Mouse (Mus musculus): Measurements from ENCODE around the gene Cyth2. TPM values are rescaled to one million over a fixed set of nuclear protein-coding genes. Genes with fewer than 3 reads are reported as not detected.

The Cyth2 gene
- 158 and 167 TPM in 2 replicates for polyA plus RNA-seq (2012; rRNA removed)

- peak; percentile 100 for DNase-seq (ENCODE audit: extremely low spot score in 1 of 2, low spot score in 1 of 2)
Measured at GRCm38 (mm10) chr7:45813787-45814779, at the start of gene Cyth2. Gene Cyth2 (minus strand): TSS chr7:45814581.

GRCm38 (mm10) chr7:45862804-45863203 is 48.4 kb upstream of the Cyth2 start:
- no peak for DNase-seq (ENCODE audit: extremely low spot score in 1 of 2, low spot score in 1 of 2)

GRCm38 (mm10) chr7:45859008-45859407 is 44.6 kb upstream of the Cyth2 start:
- DNase-seq (ENCODE audit: extremely low spot score in 1 of 2, low spot score in 1 of 2): no peak

- no peak for DNase-seq (ENCODE audit: extremely low spot score in 1 of 2, low spot score in 1 of 2)
Measured at GRCm38 (mm10) chr7:45856950-45857901, 42.8 kb upstream of the Cyth2 start.

GRCm38 (mm10) chr7:45853089-45853488 is 38.7 kb upstream of the Cyth2 start:
- DNase-seq (ENCODE audit: extremely low spot score in 1 of 2, low spot score in 1 of 2): no peak

GRCm38 (mm10) chr7:45850661-45851060 is 36.3 kb upstream of the Cyth2 start:
- DNase-seq (ENCODE audit: extremely low spot score in 1 of 2, low spot score in 1 of 2): no peak

- no peak for DNase-seq (ENCODE audit: extremely low spot score in 1 of 2, low spot score in 1 of 2)
Measured at GRCm38 (mm10) chr7:45848447-45849027, 34.2 kb upstream of the Cyth2 start.

GRCm38 (mm10) chr7:45842950-45843744 is 28.8 kb upstream of the Cyth2 start:
- DNase-seq (ENCODE audit: extremely low spot score in 1 of 2, low spot score in 1 of 2): no peak

- no peak for DNase-seq (ENCODE audit: extremely low spot score in 1 of 2, low spot score in 1 of 2)
Measured at GRCm38 (mm10) chr7:45833924-45834323, 19.5 kb upstream of the Cyth2 start.

GRCm38 (mm10) chr7:45833148-45833790 is 18.9 kb upstream of the Cyth2 start:
- DNase-seq (ENCODE audit: extremely low spot score in 1 of 2, low spot score in 1 of 2): no peak

- no peak for DNase-seq (ENCODE audit: extremely low spot score in 1 of 2, low spot score in 1 of 2)
Measured at GRCm38 (mm10) chr7:45832428-45832827, 18.0 kb upstream of the Cyth2 start.

GRCm38 (mm10) chr7:45831128-45831525 is 16.7 kb upstream of the Cyth2 start:
- no peak for DNase-seq (ENCODE audit: extremely low spot score in 1 of 2, low spot score in 1 of 2)

- peak; percentile 75 to 90 for DNase-seq (ENCODE audit: extremely low spot score in 1 of 2, low spot score in 1 of 2)
Measured at GRCm38 (mm10) chr7:45830427-45831127, 16.2 kb upstream of the Cyth2 start, which contains the start of gene Grwd1. Gene Grwd1 (minus strand): TSS chr7:45830944.

GRCm38 (mm10) chr7:45826631-45827030 is 12.2 kb upstream of the Cyth2 start:
- DNase-seq (ENCODE audit: extremely low spot score in 1 of 2, low spot score in 1 of 2): no peak

GRCm38 (mm10) chr7:45824598-45824997 is 10.2 kb upstream of the Cyth2 start, which contains the start of gene Kcnj14:
Gene Kcnj14 (minus strand): TSS chr7:45824782.
- DNase-seq (ENCODE audit: extremely low spot score in 1 of 2, low spot score in 1 of 2): no peak

- DNase-seq (ENCODE audit: extremely low spot score in 1 of 2, low spot score in 1 of 2): no peak
Measured at GRCm38 (mm10) chr7:45820913-45821312, 6.5 kb upstream of the Cyth2 start.

- DNase-seq (ENCODE audit: extremely low spot score in 1 of 2, low spot score in 1 of 2): no peak
Measured at GRCm38 (mm10) chr7:45819843-45820242, 5.5 kb upstream of the Cyth2 start.

- DNase-seq (ENCODE audit: extremely low spot score in 1 of 2, low spot score in 1 of 2): no peak
Measured at GRCm38 (mm10) chr7:45815984-45816351, 1.6 kb upstream of the Cyth2 start.
